Mouse (Mus musculus): ENCODE measurements around the gene Magea3. TPM values are rescaled to one million over a fixed set of nuclear protein-coding genes. Genes with fewer than 3 reads are reported as not detected.
"Not testable (repeated sequence)": the region's sequence is repeated elsewhere in the genome, so short reads cannot be mapped to it uniquely, and the experiment has no call there.

Magea3 gene
- polyA plus RNA-seq (2014; fragmentation: Nextera tagmentation; extraction: Ambion mirVana) = not detected in 2 replicates

GRCm38 (mm10) chrX:154949405-154949804, at the start of gene Magea3:
Gene Magea3 (minus strand): TSS chrX:154949505.
- not testable (repeated sequence) for H3K9ac ChIP-seq (ENCODE audit: low read length); ATAC-seq (ENCODE audit: insufficient number of reproducible peaks, insufficient read depth, low FRiP score, low read depth); H3K4me2 ChIP-seq (ENCODE audit: low read length); H3K36me3 ChIP-seq (ENCODE audit: control insufficient read depth, insufficient read depth, low read length); H3K9me3 ChIP-seq (ENCODE audit: control insufficient read depth, low read length); H3K27me3 ChIP-seq (ENCODE audit: control insufficient read depth, insufficient read depth, low read length); H3K4me1 ChIP-seq (ENCODE audit: control insufficient read depth in 2 of 2, insufficient read depth in 2 of 2, low read length in 2 of 2); H3K27ac ChIP-seq (replicated peaks in 1 of 2; ENCODE audit: control insufficient read depth in 1 of 2, insufficient read depth in 1 of 2, low read depth in 2 of 2, low read length in 2 of 2); H3K4me3 ChIP-seq (ENCODE audit: control insufficient read depth in 1 of 2, insufficient read depth in 1 of 2, low read depth in 1 of 2, low read length in 2 of 2)
- WGBS = 50% methylated on average over 1 of the region's 1 CpGs

GRCm38 (mm10) chrX:154995750-154996149, 46.4 kb upstream of the Magea3 start, which contains the start of gene Magea8:
Gene Magea8 (minus strand): TSS chrX:154995850.
- 84% methylated on average over 10 of the region's 11 CpGs for WGBS
- not testable (repeated sequence) for H3K4me2 ChIP-seq (ENCODE audit: low read length); H3K9me3 ChIP-seq (ENCODE audit: control insufficient read depth, low read length); H3K36me3 ChIP-seq (ENCODE audit: control insufficient read depth, insufficient read depth, low read length); H3K4me1 ChIP-seq (ENCODE audit: control insufficient read depth in 2 of 2, insufficient read depth in 2 of 2, low read length in 2 of 2); H3K4me3 ChIP-seq (ENCODE audit: control insufficient read depth in 1 of 2, insufficient read depth in 1 of 2, low read depth in 1 of 2, low read length in 2 of 2); H3K9ac ChIP-seq (ENCODE audit: low read length); H3K27me3 ChIP-seq (ENCODE audit: control insufficient read depth, insufficient read depth, low read length); H3K27ac ChIP-seq (replicated peaks in 1 of 2; ENCODE audit: control insufficient read depth in 1 of 2, insufficient read depth in 1 of 2, low read depth in 2 of 2, low read length in 2 of 2); ATAC-seq (ENCODE audit: insufficient number of reproducible peaks, insufficient read depth, low FRiP score, low read depth)

GRCm38 (mm10) chrX:154935887-154936286, 13.4 kb downstream of the Magea3 start, which contains the start of gene Magea6:
Gene Magea6 (minus strand): TSS chrX:154935987.
- not testable (repeated sequence) for H3K27me3 ChIP-seq (ENCODE audit: control insufficient read depth, insufficient read depth, low read length); H3K9me3 ChIP-seq (ENCODE audit: control insufficient read depth, low read length); H3K4me2 ChIP-seq (ENCODE audit: low read length); H3K27ac ChIP-seq (replicated peaks in 1 of 2; ENCODE audit: control insufficient read depth in 1 of 2, insufficient read depth in 1 of 2, low read depth in 2 of 2, low read length in 2 of 2); H3K4me3 ChIP-seq (ENCODE audit: control insufficient read depth in 1 of 2, insufficient read depth in 1 of 2, low read depth in 1 of 2, low read length in 2 of 2); H3K4me1 ChIP-seq (ENCODE audit: control insufficient read depth in 2 of 2, insufficient read depth in 2 of 2, low read length in 2 of 2); H3K36me3 ChIP-seq (ENCODE audit: control insufficient read depth, insufficient read depth, low read length); H3K9ac ChIP-seq (ENCODE audit: low read length); ATAC-seq (ENCODE audit: insufficient number of reproducible peaks, insufficient read depth, low FRiP score, low read depth)
- 58% methylated on average over 1 of the region's 1 CpGs for WGBS

Other genes with a start within 250 kb of the Magea3 start
- gene Cldn34b1, start 59.2 kb downstream of the Magea3 start, polyA plus RNA-seq (2014; fragmentation: Nextera tagmentation; extraction: Ambion mirVana) = not detected in 2 replicates
- not detected in 2 replicates for gene Magea6, start 13.5 kb downstream of the Magea3 start, polyA plus RNA-seq (2014; fragmentation: Nextera tagmentation; extraction: Ambion mirVana)
- not detected in 2 replicates for gene Magea8, start 46.3 kb upstream of the Magea3 start, polyA plus RNA-seq (2014; fragmentation: Nextera tagmentation; extraction: Ambion mirVana)
- not detected in 2 replicates for gene Magea5, start 113.6 kb upstream of the Magea3 start, polyA plus RNA-seq (2014; fragmentation: Nextera tagmentation; extraction: Ambion mirVana)
- gene Magea1, start 140.3 kb upstream of the Magea3 start, polyA plus RNA-seq (2014; fragmentation: Nextera tagmentation; extraction: Ambion mirVana) = not detected in 2 replicates
- not detected in 2 replicates for gene Magea2, start 144.2 kb upstream of the Magea3 start, polyA plus RNA-seq (2014; fragmentation: Nextera tagmentation; extraction: Ambion mirVana)
- not detected in 2 replicates for gene Cldn34b2, start 178.9 kb upstream of the Magea3 start, polyA plus RNA-seq (2014; fragmentation: Nextera tagmentation; extraction: Ambion mirVana)